Mouse (Mus musculus): Measurements from ENCODE around the gene Rbbp6. TPM values are rescaled to one million over a fixed set of nuclear protein-coding genes. Genes with fewer than 3 reads are reported as not detected.

Rbbp6 gene
- polyA plus RNA-seq, 1 experiment from 2014 or later = 28.9 TPM

- H3K36me3 ChIP-seq = peaks cover 34% of the 10 kb centered on the region
- 74% methylated on average over 1 of the region's 1 CpGs for WGBS
- no peak for ATAC-seq (ENCODE audit: borderline replicate concordance, extremely low read depth, low FRiP score, low TSS enrichment)
Measured at GRCm38 (mm10) chr7:122979514-122979913, 14.0 kb downstream of the Rbbp6 start.

GRCm38 (mm10) chr7:122998189-122998588 is 32.7 kb downstream of the Rbbp6 start:
- no peaks in the 10 kb centered on the region for H3K4me1 ChIP-seq
- 57% methylated on average over 3 of the region's 3 CpGs for WGBS
- peaks cover 87% of the 10 kb centered on the region for H3K36me3 ChIP-seq
- no peaks in the 10 kb centered on the region for H3K9me3 ChIP-seq
- no peak overlapping the region for H3K4me2 ChIP-seq
- H3K4me3 ChIP-seq = no peak overlapping the region
- H3K9ac ChIP-seq = no peak overlapping the region
- H3K27me3 ChIP-seq = no peaks in the 10 kb centered on the region
- H3K27ac ChIP-seq = no peak overlapping the region
- no peak for ATAC-seq (ENCODE audit: borderline replicate concordance, extremely low read depth, low FRiP score, low TSS enrichment)

More at GRCm38 (mm10) chr7:122979514-122979913, 14.0 kb downstream of the Rbbp6 start:
- Histone ChIP-seq H3K4me2 (no peak overlapping the region), H3K27ac (no peak overlapping the region), H3K4me3 (no peak overlapping the region), H3K4me1 (0 out of 2 replicates have a peak, but pooled peaks cover 1% of the 10 kb centered on the region), H3K9me3 (no peaks in the 10 kb centered on the region), H3K27me3 (no peaks in the 10 kb centered on the region), H3K9ac (no peak overlapping the region)

GRCm38 (mm10) chr7:122999871-123000396 is 34.4 kb downstream of the Rbbp6 start:
- H3K27me3 ChIP-seq = no peaks in the 10 kb centered on the region
- peaks cover 90% of the 10 kb centered on the region for H3K36me3 ChIP-seq
- no peaks in the 10 kb centered on the region for H3K9me3 ChIP-seq
- no peaks in the 10 kb centered on the region for H3K4me1 ChIP-seq
- WGBS = 65% methylated on average over 11 of the region's 11 CpGs
- H3K4me2 ChIP-seq = no peak overlapping the region
- no peak overlapping the region for H3K4me3 ChIP-seq
- no peak for ATAC-seq (ENCODE audit: borderline replicate concordance, extremely low read depth, low FRiP score, low TSS enrichment)
- no peak overlapping the region for H3K9ac ChIP-seq
- no peak overlapping the region for H3K27ac ChIP-seq

- H3K27ac ChIP-seq = no peak overlapping the region
- H3K27me3 ChIP-seq = no peaks in the 10 kb centered on the region
- H3K4me2 ChIP-seq = no peak overlapping the region
- no peak overlapping the region for H3K4me3 ChIP-seq
- no peaks in the 10 kb centered on the region for H3K4me1 ChIP-seq
- peaks cover 88% of the 10 kb centered on the region for H3K36me3 ChIP-seq
- WGBS = 92% methylated on average over 16 of the region's 16 CpGs
- no peak overlapping the region for H3K9ac ChIP-seq
- no peaks in the 10 kb centered on the region for H3K9me3 ChIP-seq
- no peak for ATAC-seq (ENCODE audit: borderline replicate concordance, extremely low read depth, low FRiP score, low TSS enrichment)
Measured at GRCm38 (mm10) chr7:123000796-123001195, 35.3 kb downstream of the Rbbp6 start.

GRCm38 (mm10) chr7:123001341-123002027 is 36.0 kb downstream of the Rbbp6 start:
- no peak for ATAC-seq (ENCODE audit: borderline replicate concordance, extremely low read depth, low FRiP score, low TSS enrichment)
- Histone ChIP-seq H3K4me2 (no peak overlapping the region), H3K9me3 (no peaks in the 10 kb centered on the region), H3K27me3 (no peaks in the 10 kb centered on the region), H3K4me3 (no peak overlapping the region), H3K9ac (no peak overlapping the region), H3K4me1 (no peaks in the 10 kb centered on the region), H3K27ac (no peak overlapping the region), H3K36me3 (peaks cover 84% of the 10 kb centered on the region)
- 79% methylated on average over 20 of the region's 20 CpGs for WGBS

GRCm38 (mm10) chr7:123002028-123002410 is 36.5 kb downstream of the Rbbp6 start:
- Histone ChIP-seq H3K4me2 (no peak overlapping the region), H3K4me3 (no peak overlapping the region), H3K27me3 (no peaks in the 10 kb centered on the region), H3K4me1 (no peaks in the 10 kb centered on the region), H3K36me3 (peaks cover 78% of the 10 kb centered on the region), H3K27ac (no peak overlapping the region), H3K9ac (no peak overlapping the region), H3K9me3 (no peaks in the 10 kb centered on the region)
- ATAC-seq (ENCODE audit: borderline replicate concordance, extremely low read depth, low FRiP score, low TSS enrichment) = no peak
- WGBS = 92% methylated on average over 6 of the region's 6 CpGs

GRCm38 (mm10) chr7:123003207-123003606 is 37.7 kb downstream of the Rbbp6 start:
- Histone ChIP-seq H3K27ac (no peak overlapping the region), H3K36me3 (peaks cover 70% of the 10 kb centered on the region), H3K4me2 (no peak overlapping the region), H3K9ac (no peak overlapping the region), H3K4me1 (no peaks in the 10 kb centered on the region), H3K27me3 (no peaks in the 10 kb centered on the region), H3K4me3 (no peak overlapping the region), H3K9me3 (no peaks in the 10 kb centered on the region)
- WGBS = 81% methylated on average over 4 of the region's 4 CpGs
- ATAC-seq (ENCODE audit: borderline replicate concordance, extremely low read depth, low FRiP score, low TSS enrichment) = no peak

- no peaks in the 10 kb centered on the region for H3K27me3 ChIP-seq
- H3K4me2 ChIP-seq = no peak overlapping the region
- H3K9me3 ChIP-seq = no peaks in the 10 kb centered on the region
- H3K36me3 ChIP-seq = peaks cover 58% of the 10 kb centered on the region
- H3K27ac ChIP-seq = no peak overlapping the region
- H3K4me1 ChIP-seq = no peaks in the 10 kb centered on the region
- no peak overlapping the region for H3K9ac ChIP-seq
- ATAC-seq (ENCODE audit: borderline replicate concordance, extremely low read depth, low FRiP score, low TSS enrichment) = no peak
- 91% methylated on average over 5 of the region's 5 CpGs for WGBS
- H3K4me3 ChIP-seq = no peak overlapping the region
Measured at GRCm38 (mm10) chr7:123004442-123004841, 39.0 kb downstream of the Rbbp6 start.

- no peaks in the 10 kb centered on the region for H3K9me3 ChIP-seq
- no peak overlapping the region for H3K9ac ChIP-seq
- H3K4me1 ChIP-seq = no peaks in the 10 kb centered on the region
- no peak for ATAC-seq (ENCODE audit: borderline replicate concordance, extremely low read depth, low FRiP score, low TSS enrichment)
- 43% methylated on average over 2 of the region's 2 CpGs for WGBS
- H3K4me3 ChIP-seq = no peak overlapping the region
- no peak overlapping the region for H3K4me2 ChIP-seq
- H3K27me3 ChIP-seq = no peaks in the 10 kb centered on the region
- peaks cover 42% of the 10 kb centered on the region for H3K36me3 ChIP-seq
- H3K27ac ChIP-seq = no peak overlapping the region
Measured at GRCm38 (mm10) chr7:123006251-123006650, 40.8 kb downstream of the Rbbp6 start.

GRCm38 (mm10) chr7:123007743-123008142 is 42.3 kb downstream of the Rbbp6 start:
- H3K4me3 ChIP-seq = no peak overlapping the region
- H3K4me1 ChIP-seq = no peaks in the 10 kb centered on the region
- H3K9ac ChIP-seq = no peak overlapping the region
- no peak for ATAC-seq (ENCODE audit: borderline replicate concordance, extremely low read depth, low FRiP score, low TSS enrichment)
- peaks cover 29% of the 10 kb centered on the region for H3K36me3 ChIP-seq
- no peak overlapping the region for H3K4me2 ChIP-seq
- H3K27ac ChIP-seq = no peak overlapping the region
- no peaks in the 10 kb centered on the region for H3K9me3 ChIP-seq
- WGBS = 55% methylated on average over 4 of the region's 4 CpGs
- no peaks in the 10 kb centered on the region for H3K27me3 ChIP-seq

- Histone ChIP-seq H3K4me2 (no peak overlapping the region), H3K27me3 (no peaks in the 10 kb centered on the region), H3K36me3 (no peaks in the 10 kb centered on the region), H3K4me3 (no peak overlapping the region), H3K9ac (no peak overlapping the region), H3K9me3 (no peaks in the 10 kb centered on the region), H3K4me1 (no peaks in the 10 kb centered on the region), H3K27ac (no peak overlapping the region)
- no peak for ATAC-seq (ENCODE audit: borderline replicate concordance, extremely low read depth, low FRiP score, low TSS enrichment)
- 68% methylated on average over 5 of the region's 5 CpGs for WGBS
Measured at GRCm38 (mm10) chr7:123013466-123013865, 48.0 kb downstream of the Rbbp6 start.

- Histone ChIP-seq H3K27me3 (no peaks in the 10 kb centered on the region), H3K36me3 (no peaks in the 10 kb centered on the region), H3K27ac (no peak overlapping the region), H3K9me3 (no peaks in the 10 kb centered on the region), H3K4me3 (no peak overlapping the region), H3K4me1 (no peaks in the 10 kb centered on the region), H3K4me2 (no peak overlapping the region), H3K9ac (no peak overlapping the region)
- 59% methylated on average over 7 of the region's 7 CpGs for WGBS
- no peak for ATAC-seq (ENCODE audit: borderline replicate concordance, extremely low read depth, low FRiP score, low TSS enrichment)
Measured at GRCm38 (mm10) chr7:123014729-123015128, 49.2 kb downstream of the Rbbp6 start.
